Mouse (Mus musculus) liver, adult 2 months (tissue): ENCODE data around the gene Kdsr.

Source experiments
- CTCF ChIP-seq: fragments of 200-500 bp; IDR thresholded peaks from 2 replicates; pipeline ENCODE4 v1.5.1; 2011; ENCODE audit warnings: low read depth, low read length, control low read depth
- POLR2A ChIP-seq: fragments of 200-500 bp; IDR thresholded peaks from 2 replicates; pipeline ENCODE4 v1.6.1; 2011; ENCODE audit warnings: low read length, control low read depth; ENCODE audit not compliant: insufficient read depth; ENCODE audit errors: extremely low read depth

DNA sequence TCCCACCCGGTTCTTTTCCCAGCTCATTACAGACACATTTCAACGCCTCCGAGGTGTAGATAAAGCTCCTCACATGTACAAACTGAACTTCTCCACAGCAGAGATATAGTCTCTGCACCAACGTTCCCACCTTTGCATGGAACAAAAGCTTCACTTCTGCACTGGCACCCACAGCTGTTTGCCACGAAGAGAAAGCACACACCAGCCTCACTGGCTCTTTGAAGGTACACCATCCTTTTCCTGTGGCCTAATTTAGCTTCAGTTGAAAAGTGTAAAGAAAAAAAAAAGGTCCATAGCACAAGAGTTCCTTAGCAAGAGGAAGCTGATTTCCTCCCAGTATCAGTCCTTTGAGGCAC, 71.4 kb downstream of the Kdsr start:
- TF ChIP-seq CTCF: no peak
- TF ChIP-seq POLR2A: no peak
